8 mouse cellular contexts compared by ENCODE assay signal in the genomic region with DNA sequence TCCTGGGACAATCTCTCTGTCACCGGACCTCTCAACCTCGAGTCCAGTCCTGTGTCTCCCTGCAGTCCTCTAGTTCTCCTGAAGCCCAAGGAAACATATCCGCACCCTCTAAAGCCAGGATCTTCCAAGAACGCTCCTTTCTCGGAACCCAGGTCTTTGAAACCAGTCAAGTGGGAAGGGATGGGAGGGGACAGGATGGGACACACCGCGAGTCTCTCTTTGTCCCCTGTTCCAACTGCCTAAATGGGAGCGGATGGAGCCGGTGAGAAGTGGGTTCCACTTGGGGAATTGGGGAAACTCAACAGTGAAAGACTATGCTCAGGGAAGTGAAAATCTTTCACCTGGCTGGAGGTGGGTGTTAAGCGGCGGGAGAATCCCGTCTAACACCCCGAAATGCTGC. TPM values are rescaled to one million over a fixed set of nuclear protein-coding genes. Genes with fewer than 3 reads are reported as not detected.
A peak's percentile ranks its signal among the peaks of the same experiment; 100 is the strongest.
DNase-seq lines count a peak whose midpoint lies in the region; ATAC-seq and TF ChIP-seq lines count a peak whose summit lies in the region.

No protein-coding gene starts in this region.

- H3K36me3 ChIP-seq in C2C12 (ENCODE audit: control insufficient read depth, insufficient read depth) = no peaks in the 10 kb centered on the region
- H3K36me3 ChIP-seq in heart, embryonic 15.5 days = no peaks in the 10 kb centered on the region
- no peaks in the 10 kb centered on the region for H3K36me3 ChIP-seq in liver, postnatal 0 days (replicated peaks; ENCODE audit: insufficient read depth, low read length)

- H3K9ac ChIP-seq in heart, embryonic 15.5 days = peak overlapping the region; percentile 49
- no peak overlapping the region; the same call in 1 of the 2 replicates for H3K9ac ChIP-seq in liver, postnatal 0 days (replicated peaks)

- no peak for ATAC-seq in heart, embryonic 15.5 days (replicated peaks; ENCODE audit: insufficient number of reproducible peaks, insufficient read depth, low FRiP score, low read depth)
- no peak for ATAC-seq in liver, postnatal 0 days

- peak; percentile 1 for DNase-seq in cerebellum, adult 9-11 months
- no peak for DNase-seq in cerebellum, postnatal 14 days
- DNase-seq in liver, postnatal 0 days = no peak
- no peak for DNase-seq in MN1 (ENCODE audit: low spot score)
- no peak for DNase-seq in layer of hippocampus, adult 8-10 months (ENCODE audit: low spot score in 2 of 2)
- DNase-seq in cerebellum, adult 9-10 months = no peak

- H3K27me3 ChIP-seq in C2C12 (ENCODE audit: control insufficient read depth, insufficient read depth, insufficient read length) = no peaks in the 10 kb centered on the region
- H3K27me3 ChIP-seq in heart, embryonic 15.5 days = peaks cover 26% of the 10 kb centered on the region
- peaks cover 21% of the 10 kb centered on the region; the same call in 1 of the 2 replicates for H3K27me3 ChIP-seq in liver, postnatal 0 days (ENCODE audit: insufficient read depth, low read length)

- H3K9me3 ChIP-seq in heart, embryonic 15.5 days (replicated peaks) = no peaks in the 10 kb centered on the region
- no peaks in the 10 kb centered on the region for H3K9me3 ChIP-seq in liver, postnatal 0 days (ENCODE audit: low read length)

- H3ac ChIP-seq in C2C12 (ENCODE audit: control insufficient read depth, insufficient read length, low read depth) = peak overlapping the region; percentile 61

- H3K4me3 ChIP-seq in C2C12 (ENCODE audit: insufficient read depth, poor library complexity, severe bottlenecking) = no peak overlapping the region
- peak overlapping the region; percentile 56 for H3K4me3 ChIP-seq in heart, embryonic 15.5 days
- peak overlapping the region; percentile 40 for H3K4me3 ChIP-seq in liver, postnatal 0 days (ENCODE audit: low read depth, low read length)

- WGBS in heart, embryonic 15.5 days = 17% methylated on average over 13 of the region's 13 CpGs
- WGBS in liver, postnatal 0 days (ENCODE audit: insufficient replicate concordance) = 20% methylated on average over 13 of the region's 13 CpGs

- no peak overlapping the region for H3K27ac ChIP-seq in heart, embryonic 15.5 days
- no peak overlapping the region for H3K27ac ChIP-seq in liver, postnatal 0 days (ENCODE audit: low read depth)

- TF ChIP-seq CTCF in C2C12 (IDR thresholded peaks at IDR 0.05; ENCODE audit: control insufficient read depth, insufficient read depth, insufficient read length) = no peak
- no peak for TF ChIP-seq CTCF in liver, postnatal 0 days (IDR thresholded peaks at IDR 0.05; ENCODE audit: low read depth)

- H3K79me3 ChIP-seq in C2C12 (ENCODE audit: low read depth) = no peaks in the 10 kb centered on the region

- H3K79me2 ChIP-seq in C2C12 (ENCODE audit: control insufficient read depth, insufficient read depth) = no peaks in the 10 kb centered on the region

- H3K4me2 ChIP-seq in heart, embryonic 15.5 days = peak overlapping the region; percentile 95
- peak overlapping the region; percentile 74 for H3K4me2 ChIP-seq in liver, postnatal 0 days (ENCODE audit: low read depth, low read length)

- no peak for TF ChIP-seq EP300 in liver, postnatal 0 days (IDR thresholded peaks at IDR 0.05; ENCODE audit: low read depth)

- no peaks in the 10 kb centered on the region for H3K4me1 ChIP-seq in heart, embryonic 15.5 days (replicated peaks)
- H3K4me1 ChIP-seq in liver, postnatal 0 days (ENCODE audit: insufficient read depth) = no peaks in the 10 kb centered on the region

TF ChIP-seq in C2C12, 6 proteins besides CTCF, POLR2A, EP300 and RAD21:
- no peak for TF ChIP-seq FOSL1 (IDR thresholded peaks at IDR 0.05; ENCODE audit: insufficient read depth, low read length, poor library complexity, severe bottlenecking)
- no peak for TF ChIP-seq CEBPB (IDR thresholded peaks at IDR 0.05; ENCODE audit: low read depth)
- TF ChIP-seq USF1 (IDR thresholded peaks at IDR 0.05; ENCODE audit: low read depth) = no peak

RNA-seq across cellular contexts. Expression of gene Gpm6b, which starts 0.8 kb away (rescaled TPM):
- polyA plus RNA-seq in C2C12 (2012; fragmentation: generic; extraction: Trizol) = 0.73 TPM
- polyA plus RNA-seq in heart, embryonic 15.5 days (2015; fragmentation: Nextera tagmentation; extraction: Ambion mirVana) = 6.9 and 10.9 TPM in 2 replicates
- polyA plus RNA-seq in liver, postnatal 0 days (2015; fragmentation: Nextera tagmentation; extraction: Ambion mirVana) = 1.8 and 2.0 TPM in 2 replicates
- total RNA-seq in layer of hippocampus, adult 8-10 months (2022) = 100 to 1,000 TPM; 610 to 714 (median 661) TPM
